Mouse (Mus musculus) kidney, postnatal 10 days (tissue): ENCODE data around the gene Hnrnph3.

Experiments
- DNase-seq: peaks from one replicate; pipeline ENCODE4 v3.0.0; 2021; ENCODE audit warnings: mixed read lengths

The Hnrnph3 gene

GRCm38 (mm10) chr10:63028396-63028795 is 4.4 kb upstream of the Hnrnph3 start:
- DNase-seq, result no peak

GRCm38 (mm10) chr10:63027376-63028161 is 3.6 kb upstream of the Hnrnph3 start:
- no peak for DNase-seq

DNA sequence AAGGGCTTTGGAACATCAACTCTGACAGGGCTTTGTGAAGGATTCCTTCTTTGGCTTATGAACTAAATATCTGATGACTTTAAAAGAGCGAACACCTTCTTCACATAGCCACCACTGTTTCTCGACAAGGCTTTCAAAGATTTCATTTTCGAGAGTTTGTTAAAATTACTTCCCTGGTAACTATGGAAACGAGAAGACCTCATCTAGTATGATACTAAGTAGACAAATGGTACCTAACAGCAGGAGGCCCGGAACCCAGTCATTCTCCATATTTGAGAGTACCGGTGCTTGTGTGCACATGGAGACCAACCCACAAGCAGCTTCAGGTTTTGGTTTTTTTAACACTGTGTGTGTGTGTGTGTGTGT is 2.8 kb upstream of the Hnrnph3 start:
- no peak for DNase-seq

DNA sequence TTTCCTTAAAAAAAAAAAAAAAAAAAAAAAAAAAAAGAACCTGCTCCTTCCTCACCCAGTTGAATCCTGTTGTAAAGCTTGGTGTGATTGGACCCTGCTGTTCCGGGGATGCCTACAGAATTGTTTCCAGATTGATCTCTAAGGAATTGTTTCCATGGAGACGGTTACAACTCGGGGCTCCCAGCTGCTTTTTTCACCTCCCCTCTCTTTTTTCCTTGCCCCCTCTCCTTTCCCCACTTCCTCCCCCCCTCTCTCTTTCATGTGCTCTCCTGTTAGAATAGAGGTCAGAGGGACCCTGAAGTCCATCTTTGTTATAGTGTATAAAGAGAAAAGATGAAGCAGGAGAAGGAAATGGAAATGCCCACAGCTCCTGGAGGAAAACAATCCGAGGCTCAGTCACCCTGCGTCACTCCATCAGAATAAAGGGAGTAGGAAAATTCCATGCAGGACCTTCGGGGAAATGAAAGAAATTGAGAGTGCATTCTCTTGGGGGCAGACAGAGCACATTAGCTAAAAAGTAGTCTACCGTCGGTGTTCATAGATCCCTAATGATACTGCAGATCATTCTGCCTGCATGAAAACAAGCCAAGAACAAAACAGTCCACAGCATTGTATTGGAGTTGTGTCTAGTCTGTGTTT is 2.3 kb upstream of the Hnrnph3 start:
- no peak for DNase-seq

- no peak for DNase-seq
Measured at GRCm38 (mm10) chr10:63025491-63026011, 1.5 kb upstream of the Hnrnph3 start.

DNA sequence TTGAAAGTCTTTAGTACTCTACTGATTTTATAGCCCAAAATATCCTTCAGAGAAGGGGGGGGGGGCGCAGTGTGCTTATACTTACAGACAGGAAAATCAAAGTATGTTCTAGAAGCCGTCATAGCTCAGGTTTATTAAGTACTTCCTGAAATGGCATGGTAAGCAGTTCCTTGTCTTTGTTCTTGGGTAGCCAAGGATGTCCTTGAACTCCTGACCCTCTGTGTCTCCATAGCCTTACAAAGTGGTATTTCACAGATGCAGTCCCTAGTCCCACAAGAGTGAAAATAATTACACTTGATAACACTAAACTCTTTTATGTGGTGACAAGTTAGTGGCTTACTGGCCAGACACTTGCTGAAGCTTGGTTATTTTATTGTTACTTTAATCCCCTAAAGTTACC is 999 bp upstream of the Hnrnph3 start:
- DNase-seq, result no peak

- DNase-seq, result peak; percentile 83
Measured at GRCm38 (mm10) chr10:63024580-63024910, 528 bp upstream of the Hnrnph3 start.

DNA sequence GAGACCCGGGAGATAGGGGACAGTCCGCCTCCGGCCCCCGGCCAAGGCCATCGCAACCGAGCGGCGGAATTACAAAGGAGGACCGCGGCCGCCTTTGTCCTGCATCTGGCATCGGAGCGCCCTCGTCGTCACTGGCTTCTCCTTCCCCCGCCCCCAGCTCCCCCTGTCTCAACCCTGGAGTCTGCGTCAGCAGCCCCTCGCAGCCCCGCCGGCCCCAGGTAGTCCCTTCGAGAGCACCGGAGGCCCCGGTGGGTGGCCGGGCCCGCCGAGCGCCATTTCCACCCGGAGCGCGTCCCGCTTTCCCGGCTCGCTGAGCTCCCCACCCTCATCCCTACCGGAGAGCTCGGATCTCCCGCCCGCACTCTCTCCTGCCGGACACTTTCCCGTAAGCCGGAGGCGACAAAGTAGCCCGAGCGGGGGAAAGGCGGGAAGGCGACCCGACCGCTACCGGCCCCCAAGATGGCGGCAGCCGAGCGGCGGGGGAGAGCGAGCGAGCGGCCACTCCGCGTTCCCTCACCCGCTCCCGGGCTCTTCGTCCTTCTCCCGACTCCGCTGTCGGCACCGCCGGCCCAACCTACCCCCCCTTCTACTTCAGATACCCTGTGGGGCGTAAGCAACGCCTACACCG is 782 bp downstream of the Hnrnph3 start:
- peak; percentile 83 for DNase-seq

DNA sequence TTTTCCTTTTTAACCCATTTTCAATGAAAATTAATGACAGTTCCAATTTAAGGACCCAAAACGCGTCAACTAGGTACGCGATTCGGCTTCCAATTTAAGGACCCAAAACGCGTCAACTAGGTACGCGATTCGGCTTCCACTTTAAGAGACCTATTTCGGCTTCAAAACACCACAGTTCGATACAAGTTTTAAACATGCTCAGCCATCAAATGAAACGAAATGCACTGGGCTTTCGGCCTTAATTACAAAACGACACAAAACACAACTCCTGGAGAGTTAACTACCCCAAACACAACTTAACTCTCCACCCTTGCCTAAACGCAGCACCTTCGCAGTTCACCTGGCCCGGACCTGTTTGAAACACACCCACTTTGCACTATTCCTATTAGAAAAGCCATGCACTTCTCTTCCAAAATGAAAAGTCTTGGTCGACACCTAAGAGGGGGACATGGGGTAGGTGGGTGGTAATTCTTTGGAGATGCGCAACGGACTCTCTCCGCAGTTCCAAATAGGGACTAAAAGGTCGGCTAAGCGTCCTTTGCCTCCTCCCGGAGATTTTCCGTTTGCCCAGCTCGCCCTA is 1.4 kb downstream of the Hnrnph3 start:
- peak; percentile 23 for DNase-seq

- DNase-seq, result no peak
Measured at GRCm38 (mm10) chr10:63021702-63022101, 2.3 kb downstream of the Hnrnph3 start.

- no peak for DNase-seq
Measured at GRCm38 (mm10) chr10:63019304-63019703, 4.7 kb downstream of the Hnrnph3 start.

- no peak for DNase-seq
Measured at GRCm38 (mm10) chr10:63014168-63014567, 9.8 kb downstream of the Hnrnph3 start.

GRCm38 (mm10) chr10:63013476-63013875 is 10.5 kb downstream of the Hnrnph3 start:
- no peak for DNase-seq

- DNase-seq, result no peak
Measured at GRCm38 (mm10) chr10:63011556-63011955, 12.5 kb downstream of the Hnrnph3 start.

GRCm38 (mm10) chr10:63010268-63010667 is 13.7 kb downstream of the Hnrnph3 start:
- no peak for DNase-seq

DNA sequence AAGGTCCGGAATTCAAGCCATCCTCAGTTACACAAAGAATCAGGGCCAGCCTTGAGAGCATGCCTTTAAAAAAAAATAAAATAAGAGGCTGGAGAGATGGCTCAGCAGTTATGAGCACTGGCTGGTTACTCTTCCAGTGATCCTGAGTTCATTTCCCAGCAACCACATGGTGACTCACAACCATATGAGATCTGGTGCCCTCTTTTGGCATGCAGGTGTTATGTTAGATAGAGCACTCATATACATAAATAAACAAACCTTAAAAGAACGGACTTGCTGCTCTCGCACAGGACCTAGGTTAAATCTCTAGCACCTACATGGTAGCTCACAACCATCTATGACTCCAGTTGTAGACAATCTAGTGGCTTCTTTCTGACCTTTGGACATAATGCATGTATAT is 15.8 kb downstream of the Hnrnph3 start:
- DNase-seq, result no peak

GRCm38 (mm10) chr10:63004556-63004955 is 19.5 kb downstream of the Hnrnph3 start:
- no peak for DNase-seq

- DNase-seq, result no peak
Measured at GRCm38 (mm10) chr10:63003252-63003651, 20.8 kb downstream of the Hnrnph3 start.

DNA sequence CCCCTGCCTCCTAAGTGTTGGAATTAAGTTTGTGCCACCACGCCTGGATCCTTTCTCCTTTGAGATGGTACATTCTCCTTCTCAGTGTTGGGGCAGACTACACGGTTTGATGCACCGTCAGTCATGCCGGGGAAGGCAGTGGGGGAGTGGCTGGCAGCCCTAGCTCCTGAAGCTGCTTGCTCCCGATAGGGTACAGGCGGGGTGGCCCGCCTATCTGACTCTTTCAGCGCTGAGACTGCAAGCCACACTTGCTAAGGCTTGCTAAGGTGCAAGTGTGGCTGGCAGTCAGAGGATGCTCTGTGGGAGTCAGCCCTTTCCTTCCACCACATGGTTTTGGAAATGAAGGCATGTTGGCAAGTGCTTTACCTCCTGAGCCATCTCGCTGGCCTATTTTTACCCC is 23.4 kb downstream of the Hnrnph3 start:
- peak; percentile 24 for DNase-seq

DNA sequence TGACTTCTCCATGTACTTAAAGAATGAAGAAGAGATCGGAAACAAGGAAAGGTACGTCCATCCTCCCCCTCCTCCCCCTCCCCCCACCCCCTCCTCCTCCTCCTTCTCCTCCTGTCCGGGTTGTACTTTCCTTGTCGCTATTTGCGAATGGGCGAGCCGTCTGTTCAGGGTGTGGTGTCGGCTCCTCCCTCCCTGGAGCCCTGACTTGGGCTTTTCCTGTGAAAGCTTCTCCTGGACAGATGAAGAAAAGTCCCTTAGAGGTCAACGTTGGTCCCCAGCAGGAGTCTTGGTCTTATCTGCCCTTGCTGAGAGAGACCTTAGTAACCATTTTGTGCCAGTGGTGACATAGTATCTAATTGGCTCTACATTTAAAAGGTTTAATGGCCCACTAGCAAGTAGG is 30.0 kb downstream of the Hnrnph3 start:
- DNase-seq, result no peak

DNA sequence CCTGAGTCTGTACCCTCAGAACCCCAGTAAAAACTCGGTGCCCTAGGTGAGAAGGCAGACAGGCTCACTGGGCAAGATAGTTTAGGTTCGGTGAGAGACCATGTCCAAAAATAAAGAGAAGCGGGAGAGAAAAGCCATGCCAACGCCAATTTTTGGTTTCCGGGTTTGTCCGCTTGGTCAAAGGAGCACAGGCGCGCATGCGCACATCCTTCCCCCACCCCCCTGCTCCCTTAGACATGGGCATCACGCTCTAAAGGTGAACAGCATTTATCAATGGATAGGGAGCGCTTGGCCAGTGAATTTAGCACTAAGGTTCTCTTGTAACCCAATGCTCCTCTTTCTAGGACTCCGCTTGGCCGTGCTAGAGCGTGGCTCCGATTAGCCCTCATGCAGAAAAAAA is 33.4 kb downstream of the Hnrnph3 start:
- DNase-seq, result no peak

DNA sequence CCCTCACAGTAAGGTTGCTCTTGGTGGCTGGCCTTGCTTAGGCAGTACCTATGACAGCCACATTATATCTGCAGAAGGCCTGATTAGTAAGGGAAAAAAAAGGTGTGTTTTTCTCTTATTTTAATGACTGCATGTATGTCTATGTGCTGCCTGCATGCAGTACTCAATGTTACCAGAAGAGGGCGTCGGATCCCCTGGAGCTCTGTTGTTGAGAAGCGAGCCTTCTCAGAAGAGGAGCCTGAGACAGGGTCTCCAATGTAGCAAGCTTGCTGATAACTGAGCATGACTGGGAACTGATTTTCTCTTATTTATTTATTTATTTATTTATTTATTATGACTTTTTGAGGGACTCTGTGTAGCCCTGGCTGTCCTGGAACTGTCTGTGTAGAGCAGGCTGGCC is 36.7 kb downstream of the Hnrnph3 start:
- DNase-seq, result peak; percentile 42

GRCm38 (mm10) chr10:62984495-62984894 is 39.5 kb downstream of the Hnrnph3 start:
- peak; percentile 26 for DNase-seq

DNA sequence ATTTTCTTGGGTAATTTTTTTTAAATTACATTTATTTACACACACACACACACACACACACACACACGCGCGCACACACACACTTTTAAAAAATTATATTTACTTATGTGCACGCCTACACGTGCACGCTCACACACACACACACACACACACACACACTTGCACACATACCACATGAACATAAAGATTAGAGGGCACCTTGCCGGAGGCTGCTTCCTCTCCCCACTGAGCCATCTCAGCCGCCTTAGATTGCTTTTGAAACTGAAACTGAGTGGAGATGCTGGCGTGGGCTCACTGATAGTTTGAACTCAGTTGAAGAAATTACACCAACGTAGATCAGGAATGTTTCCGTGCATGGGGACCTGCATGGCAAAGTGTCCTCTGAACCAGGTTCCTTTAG is 39.9 kb downstream of the Hnrnph3 start:
- DNase-seq, result no peak
